Mouse (Mus musculus) kidney, embryonic 15.5 days (tissue): Measurements from ENCODE around the gene Peli2. TPM values are rescaled to one million over a fixed set of nuclear protein-coding genes. Genes with fewer than 3 reads are reported as not detected.

Experiments
- ATAC-seq: fragments of 200-750 bp; cut with Nextera tagmentation; replicated peaks from 2 replicates; pipeline ENCODE4 v1.8.0; 2017; ENCODE audit warnings: moderate TSS enrichment; ENCODE audit not compliant: low FRiP score
- H3K27ac ChIP-seq: fragments of 300-500 bp; sonication (generic); 2 replicates; pipeline ENCODE4 v1.5.1; 2015; ENCODE audit warnings: mild to moderate bottlenecking, inconsistent platforms
- H3K27me3 ChIP-seq: fragments of 300-500 bp; sonication (generic); 2 replicates; pipeline ENCODE4 v1.6.1; 2015; ENCODE audit warnings: inconsistent platforms
- H3K36me3 ChIP-seq: fragments of 300-500 bp; sonication (generic); 2 replicates; pipeline ENCODE4 v1.6.1; 2015; ENCODE audit warnings: inconsistent platforms
- H3K4me1 ChIP-seq: fragments of 300-500 bp; sonication (generic); 2 replicates; pipeline ENCODE4 v1.6.1; 2015; ENCODE audit warnings: inconsistent platforms
- H3K4me2 ChIP-seq: fragments of 300-500 bp; sonication (generic); 2 replicates; pipeline ENCODE4 v1.6.1; 2015; ENCODE audit warnings: moderate library complexity, mild to moderate bottlenecking, inconsistent platforms
- H3K4me3 ChIP-seq: fragments of 300-500 bp; sonication (generic); replicated peaks from 2 replicates; pipeline ENCODE4 v1.5.1; 2015; ENCODE audit warnings: mild to moderate bottlenecking, inconsistent platforms
- H3K9ac ChIP-seq: fragments of 300-500 bp; sonication (generic); 2 replicates; pipeline ENCODE4 v1.6.1; 2015; ENCODE audit warnings: mild to moderate bottlenecking, inconsistent platforms
- H3K9me3 ChIP-seq: fragments of 300-500 bp; sonication (generic); replicated peaks from 2 replicates; pipeline ENCODE4 v1.6.1; 2016; ENCODE audit warnings: inconsistent platforms
- WGBS: fragments of 180-500 bp; shearing (Covaris S2); methylation state at CpG from one replicate; pipeline ENCODE4 v1.1.7; 2015; ENCODE audit warnings: mixed read lengths; 5-methylcytosine and 5-hydroxymethylcytosine counted together
- polyA plus RNA-seq: library from polyadenylated mRNA; unstranded; fragments of >200 nt; fragmentation: Nextera tagmentation; extraction: Ambion mirVana; gene quantifications from 2 replicates; pipeline ENCODE4 v1.2.1, GENCODE M21; 2015

Gene Peli2
- polyA plus RNA-seq, 1 experiment from 2014 or later: 7.1 TPM

GRCm38 (mm10) chr14:48211526-48211925 lies 90.9 kb downstream of the Peli2 start:
- no peaks in the 10 kb centered on the region for H3K9me3 ChIP-seq
- peak; percentile 61 for ATAC-seq
- H3K4me2 ChIP-seq: no peak overlapping the region
- no peak overlapping the region for H3K9ac ChIP-seq
- H3K4me3 ChIP-seq: no peak overlapping the region
- no peaks in the 10 kb centered on the region for H3K27me3 ChIP-seq
- H3K4me1 ChIP-seq: peaks cover 58% of the 10 kb centered on the region
- H3K36me3 ChIP-seq: no peaks in the 10 kb centered on the region
- no peak overlapping the region for H3K27ac ChIP-seq
- 42% methylated on average over 8 of the region's 8 CpGs for WGBS

DNA sequence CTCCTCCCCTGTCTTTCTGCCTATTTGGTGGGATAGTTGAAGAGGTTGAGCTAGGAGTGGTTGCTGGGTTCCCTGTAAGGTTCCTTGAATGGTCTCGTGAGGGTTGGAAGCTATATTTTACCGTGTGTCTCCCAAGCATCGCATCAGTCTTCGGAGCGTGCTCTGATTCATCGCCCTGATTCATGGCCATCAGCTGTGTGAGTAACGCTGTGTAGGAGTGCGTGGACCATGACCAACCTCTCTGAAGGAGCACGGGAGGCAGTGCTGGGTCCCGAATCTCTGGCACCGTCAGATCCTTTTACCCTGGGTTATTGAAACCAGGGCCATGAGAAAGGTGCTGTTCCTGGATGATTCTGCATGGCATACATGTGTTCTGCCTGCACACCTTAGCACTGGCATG lies 92.2 kb downstream of the Peli2 start:
- no peaks in the 10 kb centered on the region for H3K9me3 ChIP-seq
- H3K27me3 ChIP-seq: no peaks in the 10 kb centered on the region
- no peaks in the 10 kb centered on the region for H3K36me3 ChIP-seq
- no peak overlapping the region for H3K4me2 ChIP-seq
- no peak for ATAC-seq
- no peak overlapping the region for H3K9ac ChIP-seq
- peaks cover 45% of the 10 kb centered on the region for H3K4me1 ChIP-seq
- H3K4me3 ChIP-seq: no peak overlapping the region
- 37% methylated on average over 11 of the region's 11 CpGs for WGBS
- H3K27ac ChIP-seq: no peak overlapping the region

- WGBS: 93% methylated on average over 15 of the region's 15 CpGs
- Histone ChIP-seq H3K36me3 (no peaks in the 10 kb centered on the region), H3K27ac (no peak overlapping the region), H3K4me3 (no peak overlapping the region), H3K9ac (no peak overlapping the region), H3K4me1 (peaks cover 38% of the 10 kb centered on the region), H3K9me3 (no peaks in the 10 kb centered on the region), H3K4me2 (no peak overlapping the region), H3K27me3 (no peaks in the 10 kb centered on the region)
- no peak for ATAC-seq
Measured at GRCm38 (mm10) chr14:48213593-48213992, 93.0 kb downstream of the Peli2 start.

DNA sequence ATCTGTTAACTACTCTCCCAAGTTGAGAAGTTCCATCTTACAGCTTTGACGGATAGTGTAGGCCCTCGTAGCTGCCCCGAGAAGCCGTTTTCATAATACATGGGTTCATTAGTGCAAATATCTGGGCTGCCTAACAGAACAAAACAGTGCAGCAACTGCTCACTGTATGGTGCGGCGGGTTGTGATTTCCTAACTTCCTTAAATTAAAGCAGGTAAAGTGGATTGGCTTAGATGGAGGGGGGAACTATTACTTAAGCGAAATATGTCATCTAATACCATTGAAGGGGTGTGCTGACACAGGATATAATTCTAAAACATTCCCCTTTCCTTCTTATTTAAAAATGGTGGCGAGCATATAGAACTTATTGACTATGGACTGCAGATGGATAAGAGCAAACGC lies 101.4 kb downstream of the Peli2 start:
- Histone ChIP-seq H3K4me1 (peaks cover 16% of the 10 kb centered on the region), H3K9ac (no peak overlapping the region), H3K27ac (no peak overlapping the region), H3K36me3 (no peaks in the 10 kb centered on the region), H3K9me3 (no peaks in the 10 kb centered on the region), H3K27me3 (no peaks in the 10 kb centered on the region), H3K4me2 (no peak overlapping the region), H3K4me3 (no peak overlapping the region)
- 80% methylated on average over 9 of the region's 9 CpGs for WGBS
- no peak for ATAC-seq

- no peak for ATAC-seq
- no peaks in the 10 kb centered on the region for H3K27me3 ChIP-seq
- H3K4me1 ChIP-seq: peaks cover 16% of the 10 kb centered on the region
- no peak overlapping the region for H3K9ac ChIP-seq
- H3K9me3 ChIP-seq: no peaks in the 10 kb centered on the region
- WGBS: 83% methylated on average over 9 of the region's 9 CpGs
- H3K36me3 ChIP-seq: no peaks in the 10 kb centered on the region
- no peak overlapping the region for H3K4me2 ChIP-seq
- no peak overlapping the region for H3K27ac ChIP-seq
- H3K4me3 ChIP-seq: no peak overlapping the region
Measured at GRCm38 (mm10) chr14:48222684-48223083, 102.1 kb downstream of the Peli2 start.

GRCm38 (mm10) chr14:48224203-48224602 lies 103.6 kb downstream of the Peli2 start:
- Histone ChIP-seq H3K36me3 (no peaks in the 10 kb centered on the region), H3K4me3 (no peak overlapping the region), H3K27ac (no peak overlapping the region), H3K9me3 (no peaks in the 10 kb centered on the region), H3K4me2 (no peak overlapping the region), H3K4me1 (peaks cover 16% of the 10 kb centered on the region), H3K9ac (no peak overlapping the region), H3K27me3 (no peaks in the 10 kb centered on the region)
- no peak for ATAC-seq
- 79% methylated on average over 1 of the region's 1 CpGs for WGBS

DNA sequence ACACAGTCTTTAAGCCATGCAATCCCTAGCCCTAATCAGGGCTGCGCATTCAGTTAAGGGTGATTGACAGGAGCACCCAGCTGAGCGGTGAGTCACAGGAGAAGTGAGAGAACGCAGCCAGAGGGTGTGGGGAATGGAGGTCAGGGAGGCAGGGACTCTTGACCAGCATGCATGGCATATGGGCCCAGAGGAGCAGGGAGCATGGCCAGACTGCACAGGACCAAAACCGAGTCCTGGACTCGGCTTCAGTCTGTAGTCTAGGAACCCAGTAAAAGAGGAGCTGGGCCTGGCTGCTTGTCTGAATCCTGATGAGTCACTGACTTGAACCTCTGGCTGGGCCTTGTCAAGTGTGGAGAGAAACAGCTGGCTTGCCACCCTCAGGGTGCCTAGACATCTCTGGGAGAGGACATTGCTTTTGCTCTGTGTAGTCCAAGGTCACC lies 104.3 kb downstream of the Peli2 start:
- peaks cover 16% of the 10 kb centered on the region for H3K4me1 ChIP-seq
- no peaks in the 10 kb centered on the region for H3K9me3 ChIP-seq
- no peaks in the 10 kb centered on the region for H3K36me3 ChIP-seq
- peak; percentile 48; the same call in 1 of the 2 replicates for ATAC-seq
- H3K4me3 ChIP-seq: no peak overlapping the region
- H3K27me3 ChIP-seq: no peaks in the 10 kb centered on the region
- no peak overlapping the region for H3K9ac ChIP-seq
- no peak overlapping the region for H3K27ac ChIP-seq
- WGBS: 50% methylated on average over 5 of the region's 5 CpGs
- H3K4me2 ChIP-seq: no peak overlapping the region

- 0 out of 2 replicates have a peak overlapping the region, but pooled peaks have one; percentile 9 for H3K27ac ChIP-seq
Measured at GRCm38 (mm10) chr14:48225810-48226446, 105.3 kb downstream of the Peli2 start.

DNA sequence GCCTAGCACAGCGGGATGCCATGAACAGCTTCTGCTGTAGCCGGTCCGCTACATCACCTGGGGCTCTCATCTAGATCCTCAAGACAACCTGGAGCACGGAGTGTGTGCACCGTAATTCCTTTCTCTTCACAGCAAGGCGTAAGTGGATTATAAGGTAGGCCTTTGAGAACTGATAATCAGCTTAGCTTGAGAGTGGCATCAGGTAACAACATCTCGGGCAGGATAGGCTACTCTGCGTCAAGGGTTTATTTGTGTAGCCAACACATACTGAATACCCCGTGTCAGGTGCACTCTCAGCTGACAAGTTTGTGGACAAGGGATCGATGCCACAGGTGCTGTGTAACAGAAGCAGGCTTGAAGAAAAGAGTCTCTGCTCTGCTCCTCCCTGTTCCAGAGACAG lies 106.1 kb downstream of the Peli2 start:
- no peak overlapping the region for H3K4me2 ChIP-seq
- H3K27me3 ChIP-seq: no peaks in the 10 kb centered on the region
- no peak overlapping the region for H3K4me3 ChIP-seq
- no peak for ATAC-seq
- H3K36me3 ChIP-seq: no peaks in the 10 kb centered on the region
- H3K4me1 ChIP-seq: peaks cover 18% of the 10 kb centered on the region
- no peak overlapping the region for H3K9ac ChIP-seq
- no peaks in the 10 kb centered on the region for H3K9me3 ChIP-seq
- H3K27ac ChIP-seq: no peak overlapping the region
- 89% methylated on average over 10 of the region's 10 CpGs for WGBS

More at GRCm38 (mm10) chr14:48225810-48226446, 105.3 kb downstream of the Peli2 start:
- no peaks in the 10 kb centered on the region for H3K9me3 ChIP-seq
- H3K4me1 ChIP-seq: peaks cover 16% of the 10 kb centered on the region
- peak; percentile 85 for ATAC-seq
- H3K4me2 ChIP-seq: no peak overlapping the region
- H3K9ac ChIP-seq: no peak overlapping the region
- H3K27me3 ChIP-seq: no peaks in the 10 kb centered on the region
- no peak overlapping the region for H3K4me3 ChIP-seq
- no peaks in the 10 kb centered on the region for H3K36me3 ChIP-seq
- 42% methylated on average over 7 of the region's 7 CpGs for WGBS

- H3K4me2 ChIP-seq: no peak overlapping the region
- 0 out of 2 replicates have a peak, but pooled peaks cover 5% of the 10 kb centered on the region for H3K4me1 ChIP-seq
- no peak overlapping the region for H3K4me3 ChIP-seq
- H3K9me3 ChIP-seq: no peaks in the 10 kb centered on the region
- no peak overlapping the region for H3K27ac ChIP-seq
- no peaks in the 10 kb centered on the region for H3K36me3 ChIP-seq
- no peaks in the 10 kb centered on the region for H3K27me3 ChIP-seq
- 82% methylated on average over 20 of the region's 20 CpGs for WGBS
- no peak overlapping the region for H3K9ac ChIP-seq
- no peak for ATAC-seq
Measured at GRCm38 (mm10) chr14:48234785-48235519, 114.3 kb downstream of the Peli2 start.

DNA sequence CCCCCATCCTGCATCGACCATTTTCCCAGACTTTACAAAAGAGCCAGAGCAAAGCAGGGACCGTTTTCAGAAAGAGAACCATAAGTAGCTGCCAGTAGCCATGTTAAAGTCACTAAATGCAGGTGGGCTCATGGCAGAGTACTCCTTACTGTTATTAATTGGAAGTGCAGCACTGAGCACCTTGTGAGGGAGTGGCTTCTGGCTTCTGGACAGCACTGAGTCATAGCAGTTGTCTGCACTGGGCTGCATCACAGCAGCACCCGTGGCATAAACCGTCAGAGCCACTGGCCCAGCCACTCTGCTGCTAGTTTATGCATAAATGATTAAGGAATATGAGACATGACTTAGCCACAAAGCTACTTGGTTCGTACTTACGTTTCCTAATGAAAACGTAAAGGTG lies 120.7 kb downstream of the Peli2 start:
- H3K27ac ChIP-seq: no peak overlapping the region
- ATAC-seq: no peak
- H3K36me3 ChIP-seq: no peaks in the 10 kb centered on the region
- H3K4me3 ChIP-seq: no peak overlapping the region
- no peak overlapping the region for H3K9ac ChIP-seq
- 82% methylated on average over 7 of the region's 7 CpGs for WGBS
- no peaks in the 10 kb centered on the region for H3K27me3 ChIP-seq
- no peaks in the 10 kb centered on the region for H3K4me1 ChIP-seq
- no peaks in the 10 kb centered on the region for H3K9me3 ChIP-seq
- H3K4me2 ChIP-seq: no peak overlapping the region

DNA sequence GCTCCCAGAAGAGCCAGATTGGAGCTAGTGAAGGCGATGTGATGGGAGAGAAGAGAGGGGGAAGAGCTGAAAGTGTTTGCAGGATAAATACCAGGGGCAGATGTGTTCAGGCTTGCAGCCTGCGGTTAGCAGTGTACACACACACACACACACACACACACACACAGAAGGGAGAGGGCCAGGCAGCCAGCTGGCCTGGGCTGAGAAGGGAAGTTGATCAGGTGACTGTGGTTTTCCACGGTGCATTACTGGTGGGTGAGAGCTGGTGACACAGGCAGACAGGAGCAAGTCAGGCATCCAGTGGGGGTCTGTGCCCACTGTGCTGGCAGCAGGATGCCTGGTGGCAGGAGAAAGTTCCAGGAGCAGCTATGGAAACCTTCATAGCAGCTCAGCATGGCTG lies 125.6 kb downstream of the Peli2 start:
- no peaks in the 10 kb centered on the region for H3K9me3 ChIP-seq
- 62% methylated on average over 3 of the region's 3 CpGs for WGBS
- H3K4me1 ChIP-seq: no peaks in the 10 kb centered on the region
- no peak overlapping the region for H3K4me2 ChIP-seq
- no peaks in the 10 kb centered on the region for H3K27me3 ChIP-seq
- H3K9ac ChIP-seq: no peak overlapping the region
- H3K36me3 ChIP-seq: no peaks in the 10 kb centered on the region
- H3K27ac ChIP-seq: no peak overlapping the region
- no peak overlapping the region for H3K4me3 ChIP-seq
- 0 out of 2 replicates have a peak, but pooled peaks have one; percentile 18 for ATAC-seq
